Mouse (Mus musculus) spleen, embryonic (tissue): ENCODE measurements at regions not wholly inside any gene's neighbourhood (a gene's known extent, or its start where the extent isn't known, plus 50 kb on each side); places are given as distances from the start of the nearest gene placed in this dataset.

Experiments
- CTCF ChIA-PET: fragments of 350-600 bp; sonication (Branson Sonifier 250); formaldehyde crosslinking; loops from one replicate; lab custom pipeline; 2022; lab: Charles Lee

- CTCF ChIA-PET, result no interaction called here
Measured at GRCm38 (mm10) chr5:91198620-91199019, 59.2 kb downstream of the Areg start.

- CTCF ChIA-PET, result no interaction called here
Measured at GRCm38 (mm10) chr5:91200448-91200847, 61.0 kb downstream of the Areg start.

GRCm38 (mm10) chr5:91204225-91205005, 65.0 kb downstream of the Areg start:
- CTCF ChIA-PET, result no interaction called here

GRCm38 (mm10) chr5:91205350-91205880, 66.0 kb downstream of the Areg start:
- CTCF ChIA-PET, result no interaction called here

- CTCF ChIA-PET, result no interaction called here
Measured at GRCm38 (mm10) chr5:91206569-91207490, 67.4 kb downstream of the Areg start.

GRCm38 (mm10) chr5:91220174-91220573, 80.8 kb downstream of the Areg start:
- CTCF ChIA-PET, result no interaction called here

GRCm38 (mm10) chr5:91241656-91242055, 102.3 kb downstream of the Areg start:
- CTCF ChIA-PET, result interaction anchor here (0.6 kb wide), 1 partner anchor 16 kb away, joined by 3 read pairs; no protein-coding TSS in a partner anchor

- CTCF ChIA-PET, result no interaction called here
Measured at GRCm38 (mm10) chr5:91247444-91247843, 108.0 kb downstream of the Areg start.

GRCm38 (mm10) chr5:91261895-91262294, 122.5 kb downstream of the Areg start:
- CTCF ChIA-PET, result no interaction called here

- CTCF ChIA-PET, result no interaction called here
Measured at GRCm38 (mm10) chr5:91262526-91262925, 123.1 kb downstream of the Areg start.

GRCm38 (mm10) chr5:91270747-91271146, 131.3 kb downstream of the Areg start:
- CTCF ChIA-PET, result no interaction called here

GRCm38 (mm10) chr5:91271416-91271815, 131.4 kb downstream of the Btc start:
- CTCF ChIA-PET, result no interaction called here

GRCm38 (mm10) chr5:91274411-91274810, 128.4 kb downstream of the Btc start:
- CTCF ChIA-PET, result no interaction called here

- CTCF ChIA-PET, result no interaction called here
Measured at GRCm38 (mm10) chr5:91278466-91278865, 124.3 kb downstream of the Btc start.

- CTCF ChIA-PET, result no interaction called here
Measured at GRCm38 (mm10) chr5:91279464-91279863, 123.3 kb downstream of the Btc start.

GRCm38 (mm10) chr5:91282969-91283368, 119.8 kb downstream of the Btc start:
- CTCF ChIA-PET, result no interaction called here

GRCm38 (mm10) chr5:91293073-91293472, 109.7 kb downstream of the Btc start:
- CTCF ChIA-PET, result no interaction called here

GRCm38 (mm10) chr5:91294957-91295356, 107.8 kb downstream of the Btc start:
- CTCF ChIA-PET, result no interaction called here

GRCm38 (mm10) chr5:91297068-91297467, 105.7 kb downstream of the Btc start:
- CTCF ChIA-PET, result no interaction called here

- CTCF ChIA-PET, result no interaction called here
Measured at GRCm38 (mm10) chr5:91302114-91302513, 100.7 kb downstream of the Btc start.

GRCm38 (mm10) chr5:91302943-91303342, 99.9 kb downstream of the Btc start:
- CTCF ChIA-PET, result no interaction called here

- CTCF ChIA-PET, result no interaction called here
Measured at GRCm38 (mm10) chr5:91303702-91304101, 99.1 kb downstream of the Btc start.
